Mouse (Mus musculus) WW6 (cell line): Measurements from ENCODE around the gene Cabcoco1.

Experiments used
- DNase-seq: peaks from one replicate; pipeline ENCODE4 v3.0.0-alpha.2; 2013; ENCODE audit warnings: low read depth, low spot score

Gene Cabcoco1

GRCm38 (mm10) chr10:68507741-68508140 is 34.0 kb downstream of the Cabcoco1 start:
- no peak for DNase-seq

- DNase-seq, result peak; percentile 1
These were observed 35.5 kb downstream of the Cabcoco1 start for GRCm38 (mm10) chr10:68506242-68506641.

GRCm38 (mm10) chr10:68504586-68505152 is 37.0 kb downstream of the Cabcoco1 start:
- DNase-seq, result no peak

- no peak for DNase-seq
These were observed 40.6 kb downstream of the Cabcoco1 start for GRCm38 (mm10) chr10:68501067-68501466.

GRCm38 (mm10) chr10:68495246-68495645 is 46.5 kb downstream of the Cabcoco1 start:
- no peak for DNase-seq

GRCm38 (mm10) chr10:68491557-68491956 is 50.1 kb downstream of the Cabcoco1 start:
- DNase-seq, result no peak

- no peak for DNase-seq
These were observed 50.9 kb downstream of the Cabcoco1 start for GRCm38 (mm10) chr10:68490781-68491180.

GRCm38 (mm10) chr10:68472799-68473198 is 68.9 kb downstream of the Cabcoco1 start:
- no peak for DNase-seq

GRCm38 (mm10) chr10:68465737-68466327 is 75.9 kb downstream of the Cabcoco1 start:
- no peak for DNase-seq

- peak; percentile 13 for DNase-seq
These were observed 76.8 kb downstream of the Cabcoco1 start for GRCm38 (mm10) chr10:68464943-68465342.

GRCm38 (mm10) chr10:68459784-68460183 is 81.9 kb downstream of the Cabcoco1 start:
- DNase-seq, result no peak

- DNase-seq, result no peak
These were observed 84.7 kb downstream of the Cabcoco1 start for GRCm38 (mm10) chr10:68457019-68457418.

GRCm38 (mm10) chr10:68454541-68454940 is 87.2 kb downstream of the Cabcoco1 start:
- DNase-seq, result no peak

- DNase-seq, result no peak
These were observed 94.9 kb downstream of the Cabcoco1 start for GRCm38 (mm10) chr10:68446797-68447125.

- no peak for DNase-seq
These were observed 95.6 kb downstream of the Cabcoco1 start for GRCm38 (mm10) chr10:68445876-68446796.

GRCm38 (mm10) chr10:68445244-68445811 is 96.4 kb downstream of the Cabcoco1 start:
- DNase-seq, result no peak

- no peak for DNase-seq
These were observed 97.2 kb downstream of the Cabcoco1 start for GRCm38 (mm10) chr10:68444361-68445114.

- no peak for DNase-seq
These were observed 98.6 kb downstream of the Cabcoco1 start for GRCm38 (mm10) chr10:68443132-68443531.

GRCm38 (mm10) chr10:68442713-68443112 is 99.0 kb downstream of the Cabcoco1 start:
- DNase-seq, result no peak

- DNase-seq, result no peak
These were observed 99.6 kb downstream of the Cabcoco1 start for GRCm38 (mm10) chr10:68441931-68442662.

- DNase-seq, result no peak
These were observed 101.2 kb downstream of the Cabcoco1 start for GRCm38 (mm10) chr10:68440515-68440914.
